Mouse (Mus musculus) ZHBTc4 (cell line): ENCODE measurements around the gene Gm10073.
"Not testable (repeated sequence)": the region's sequence is repeated elsewhere in the genome, so short reads cannot be mapped to it uniquely, and the experiment has no call there.

Experiments used
- DNase-seq: peaks from one replicate; pipeline ENCODE4 v3.0.0-alpha.2; 2011; ENCODE audit warnings: low read depth, low spot score

Gene Gm10073

GRCm38 (mm10) chr8:106599265-106599979, 26.2 kb upstream of the Gm10073 start:
- peak; percentile 77 for DNase-seq

- DNase-seq, result no peak
Measured at GRCm38 (mm10) chr8:106597067-106597466, 23.8 kb upstream of the Gm10073 start.

GRCm38 (mm10) chr8:106595623-106596022, 22.4 kb upstream of the Gm10073 start:
- peak; percentile 58 for DNase-seq

GRCm38 (mm10) chr8:106592458-106592857, 19.2 kb upstream of the Gm10073 start:
- no peak for DNase-seq

GRCm38 (mm10) chr8:106588443-106589431, 15.5 kb upstream of the Gm10073 start:
- no peak for DNase-seq

- peak; percentile 82 for DNase-seq
Measured at GRCm38 (mm10) chr8:106586896-106587295, 13.6 kb upstream of the Gm10073 start.

GRCm38 (mm10) chr8:106585671-106586037, 12.4 kb upstream of the Gm10073 start:
- no peak for DNase-seq

GRCm38 (mm10) chr8:106584942-106585670, 11.8 kb upstream of the Gm10073 start:
- DNase-seq, result no peak

GRCm38 (mm10) chr8:106581344-106582088, 8.3 kb upstream of the Gm10073 start:
- no peak for DNase-seq

GRCm38 (mm10) chr8:106579510-106579909, 6.2 kb upstream of the Gm10073 start:
- DNase-seq, result no peak

- no peak for DNase-seq
Measured at GRCm38 (mm10) chr8:106576849-106577555, 3.7 kb upstream of the Gm10073 start.

GRCm38 (mm10) chr8:106574283-106574682, 1.0 kb upstream of the Gm10073 start:
- no peak for DNase-seq

GRCm38 (mm10) chr8:106572175-106572574, 1.1 kb downstream of the Gm10073 start:
- not testable (repeated sequence) for DNase-seq

- DNase-seq, result no peak
Measured at GRCm38 (mm10) chr8:106571551-106572172, 1.6 kb downstream of the Gm10073 start.

- no peak for DNase-seq
Measured at GRCm38 (mm10) chr8:106570386-106570785, 2.9 kb downstream of the Gm10073 start.

GRCm38 (mm10) chr8:106569006-106569405, 4.3 kb downstream of the Gm10073 start:
- no peak for DNase-seq

GRCm38 (mm10) chr8:106563691-106564182, 9.5 kb downstream of the Gm10073 start:
- DNase-seq, result no peak

GRCm38 (mm10) chr8:106561097-106561865, 12.0 kb downstream of the Gm10073 start:
- DNase-seq, result peak; percentile 94

- no peak for DNase-seq
Measured at GRCm38 (mm10) chr8:106559844-106560243, 13.4 kb downstream of the Gm10073 start.
